Mouse (Mus musculus): Measurements from ENCODE around the gene Abcc10. TPM values are rescaled to one million over a fixed set of nuclear protein-coding genes. Genes with fewer than 3 reads are reported as not detected.
A peak's percentile ranks its signal among the peaks of the same experiment; 100 is the strongest.

The Abcc10 gene
- polyA plus RNA-seq, 1 experiment from 2014 or later: 8.4 TPM

GRCm38 (mm10) chr17:46282483-46283123 is 45.5 kb downstream of the Abcc10 start, which contains the start of gene Tjap1:
TSS of gene Tjap1 (minus strand) at chr17:46283026.
- no peaks in the 10 kb centered on the region for H3K36me3 ChIP-seq (ENCODE audit: control insufficient read depth, insufficient read depth, low read length)
- H3K27ac ChIP-seq (ENCODE audit: low read depth, low read length): peak within 1 kb of the TSS; percentile 58; the same call in 1 of the 2 replicates
- no peaks in the 10 kb centered on the region for H3K27me3 ChIP-seq (ENCODE audit: control insufficient read depth, insufficient read depth, low read length)
- DNase-seq (ENCODE audit: low spot score) (peak; percentile 94), ATAC-seq (ENCODE audit: insufficient read depth, low FRiP score, low TSS enrichment) (peak; percentile 92)
- no peaks in the 10 kb centered on the region for H3K9me3 ChIP-seq (ENCODE audit: control insufficient read depth, low read length)
- peak within 1 kb of the TSS; percentile 76 for H3K4me3 ChIP-seq (ENCODE audit: low read depth, low read length)
- H3K4me1 ChIP-seq (ENCODE audit: control insufficient read depth, insufficient read depth, low read length): peaks cover 10% of the 10 kb centered on the region
- peak within 1 kb of the TSS; percentile 91 for H3K4me2 ChIP-seq (ENCODE audit: low read depth)
- H3K9ac ChIP-seq (ENCODE audit: low read length): peak within 1 kb of the TSS; percentile 73
- WGBS: under 1% methylated on average over 37 of the region's 37 CpGs

GRCm38 (mm10) chr17:46278011-46278765 is 50.0 kb downstream of the Abcc10 start:
- 85% methylated on average over 12 of the region's 12 CpGs for WGBS
- Histone ChIP-seq H3K4me3 (ENCODE audit: low read depth, low read length) (no peak overlapping the region), H3K27ac (ENCODE audit: low read depth, low read length) (no peak overlapping the region), H3K4me2 (ENCODE audit: low read depth) (no peak overlapping the region), H3K9me3 (ENCODE audit: control insufficient read depth, low read length) (no peaks in the 10 kb centered on the region), H3K27me3 (ENCODE audit: control insufficient read depth, insufficient read depth, low read length) (no peaks in the 10 kb centered on the region), H3K9ac (ENCODE audit: low read length) (no peak overlapping the region), H3K36me3 (ENCODE audit: control insufficient read depth, insufficient read depth, low read length) (0 out of 2 replicates have a peak, but pooled peaks cover 2% of the 10 kb centered on the region), H3K4me1 (ENCODE audit: control insufficient read depth, insufficient read depth, low read length) (peaks cover 10% of the 10 kb centered on the region)
- DNase-seq (ENCODE audit: low spot score) (no peak), ATAC-seq (ENCODE audit: insufficient read depth, low FRiP score, low TSS enrichment) (no peak)

- 0 out of 2 replicates have a peak, but pooled peaks cover 2% of the 10 kb centered on the region for H3K36me3 ChIP-seq (ENCODE audit: control insufficient read depth, insufficient read depth, low read length)
- no peaks in the 10 kb centered on the region for H3K9me3 ChIP-seq (ENCODE audit: control insufficient read depth, low read length)
- DNase-seq (ENCODE audit: low spot score) (peak; percentile 7), ATAC-seq (ENCODE audit: insufficient read depth, low FRiP score, low TSS enrichment) (no peak)
- H3K9ac ChIP-seq (ENCODE audit: low read length): no peak overlapping the region
- no peak overlapping the region for H3K27ac ChIP-seq (ENCODE audit: low read depth, low read length)
- H3K4me1 ChIP-seq (ENCODE audit: control insufficient read depth, insufficient read depth, low read length): peaks cover 10% of the 10 kb centered on the region
- WGBS: 61% methylated on average over 4 of the region's 4 CpGs
- no peak overlapping the region for H3K4me3 ChIP-seq (ENCODE audit: low read depth, low read length)
- H3K4me2 ChIP-seq (ENCODE audit: low read depth): no peak overlapping the region
- no peaks in the 10 kb centered on the region for H3K27me3 ChIP-seq (ENCODE audit: control insufficient read depth, insufficient read depth, low read length)
Measured at GRCm38 (mm10) chr17:46277586-46277985, 50.6 kb downstream of the Abcc10 start.

- H3K36me3 ChIP-seq (ENCODE audit: control insufficient read depth, insufficient read depth, low read length): peaks cover 8% of the 10 kb centered on the region
- ATAC-seq (ENCODE audit: insufficient read depth, low FRiP score, low TSS enrichment) (no peak), DNase-seq (ENCODE audit: low spot score) (no peak)
- WGBS: 92% methylated on average over 10 of the region's 10 CpGs
- no peak overlapping the region for H3K4me3 ChIP-seq (ENCODE audit: low read depth, low read length)
- no peak overlapping the region for H3K27ac ChIP-seq (ENCODE audit: low read depth, low read length)
- H3K4me1 ChIP-seq (ENCODE audit: control insufficient read depth, insufficient read depth, low read length): no peaks in the 10 kb centered on the region
- no peak overlapping the region for H3K9ac ChIP-seq (ENCODE audit: low read length)
- H3K4me2 ChIP-seq (ENCODE audit: low read depth): no peak overlapping the region
- H3K9me3 ChIP-seq (ENCODE audit: control insufficient read depth, low read length): no peaks in the 10 kb centered on the region
- H3K27me3 ChIP-seq (ENCODE audit: control insufficient read depth, insufficient read depth, low read length): no peaks in the 10 kb centered on the region
Measured at GRCm38 (mm10) chr17:46275506-46275905, 52.6 kb downstream of the Abcc10 start.

- Histone ChIP-seq H3K9me3 (ENCODE audit: control insufficient read depth, low read length) (no peaks in the 10 kb centered on the region), H3K4me2 (ENCODE audit: low read depth) (no peak overlapping the region), H3K36me3 (ENCODE audit: control insufficient read depth, insufficient read depth, low read length) (peaks cover 11% of the 10 kb centered on the region), H3K27me3 (ENCODE audit: control insufficient read depth, insufficient read depth, low read length) (no peaks in the 10 kb centered on the region), H3K4me1 (ENCODE audit: control insufficient read depth, insufficient read depth, low read length) (no peaks in the 10 kb centered on the region), H3K27ac (ENCODE audit: low read depth, low read length) (no peak overlapping the region), H3K9ac (ENCODE audit: low read length) (no peak overlapping the region), H3K4me3 (ENCODE audit: low read depth, low read length) (no peak overlapping the region)
- ATAC-seq (ENCODE audit: insufficient read depth, low FRiP score, low TSS enrichment) (no peak), DNase-seq (ENCODE audit: low spot score) (no peak)
- WGBS: 89% methylated on average over 6 of the region's 6 CpGs
Measured at GRCm38 (mm10) chr17:46275034-46275433, 53.1 kb downstream of the Abcc10 start.

- peaks cover 11% of the 10 kb centered on the region for H3K36me3 ChIP-seq (ENCODE audit: control insufficient read depth, insufficient read depth, low read length)
- H3K27me3 ChIP-seq (ENCODE audit: control insufficient read depth, insufficient read depth, low read length): no peaks in the 10 kb centered on the region
- no peak for ATAC-seq (ENCODE audit: insufficient read depth, low FRiP score, low TSS enrichment)
- 68% methylated on average over 6 of the region's 6 CpGs for WGBS
- H3K4me2 ChIP-seq (ENCODE audit: low read depth): no peak overlapping the region
- DNase-seq (ENCODE audit: low spot score): peak; percentile 4
- no peak overlapping the region for H3K4me3 ChIP-seq (ENCODE audit: low read depth, low read length)
- no peak overlapping the region for H3K27ac ChIP-seq (ENCODE audit: low read depth, low read length)
- H3K9ac ChIP-seq (ENCODE audit: low read length): no peak overlapping the region
- no peaks in the 10 kb centered on the region for H3K4me1 ChIP-seq (ENCODE audit: control insufficient read depth, insufficient read depth, low read length)
- H3K9me3 ChIP-seq (ENCODE audit: control insufficient read depth, low read length): no peaks in the 10 kb centered on the region
Measured at GRCm38 (mm10) chr17:46274465-46274864, 53.7 kb downstream of the Abcc10 start.

GRCm38 (mm10) chr17:46273803-46274236 is 54.3 kb downstream of the Abcc10 start:
- no peak overlapping the region for H3K4me3 ChIP-seq (ENCODE audit: low read depth, low read length)
- H3K4me1 ChIP-seq (ENCODE audit: control insufficient read depth, insufficient read depth, low read length): no peaks in the 10 kb centered on the region
- no peaks in the 10 kb centered on the region for H3K27me3 ChIP-seq (ENCODE audit: control insufficient read depth, insufficient read depth, low read length)
- H3K9me3 ChIP-seq (ENCODE audit: control insufficient read depth, low read length): no peaks in the 10 kb centered on the region
- H3K9ac ChIP-seq (ENCODE audit: low read length): no peak overlapping the region
- WGBS: 74% methylated on average over 1 of the region's 1 CpGs
- no peak overlapping the region for H3K4me2 ChIP-seq (ENCODE audit: low read depth)
- no peak overlapping the region for H3K27ac ChIP-seq (ENCODE audit: low read depth, low read length)
- ATAC-seq (ENCODE audit: insufficient read depth, low FRiP score, low TSS enrichment) (no peak), DNase-seq (ENCODE audit: low spot score) (peak; percentile 5)
- peaks cover 14% of the 10 kb centered on the region for H3K36me3 ChIP-seq (ENCODE audit: control insufficient read depth, insufficient read depth, low read length)

- Histone ChIP-seq H3K9me3 (ENCODE audit: control insufficient read depth, low read length) (no peaks in the 10 kb centered on the region), H3K4me1 (ENCODE audit: control insufficient read depth, insufficient read depth, low read length) (no peaks in the 10 kb centered on the region), H3K9ac (ENCODE audit: low read length) (no peak overlapping the region), H3K4me2 (ENCODE audit: low read depth) (no peak overlapping the region), H3K4me3 (ENCODE audit: low read depth, low read length) (no peak overlapping the region), H3K27ac (ENCODE audit: low read depth, low read length) (no peak overlapping the region), H3K27me3 (ENCODE audit: control insufficient read depth, insufficient read depth, low read length) (no peaks in the 10 kb centered on the region), H3K36me3 (ENCODE audit: control insufficient read depth, insufficient read depth, low read length) (peaks cover 14% of the 10 kb centered on the region)
- 87% methylated on average over 5 of the region's 5 CpGs for WGBS
- DNase-seq (ENCODE audit: low spot score) (peak; percentile 9), ATAC-seq (ENCODE audit: insufficient read depth, low FRiP score, low TSS enrichment) (no peak)
Measured at GRCm38 (mm10) chr17:46272675-46273074, 55.5 kb downstream of the Abcc10 start.

All from neural tube, embryonic 11.5 days (tissue).